Mouse (Mus musculus) embryonic fibroblast, embryonic 13.5 days (primary cell): ENCODE measurements around the gene Rsc1a1. TPM values are rescaled to one million over a fixed set of nuclear protein-coding genes. Genes with fewer than 3 reads are reported as not detected.
A peak's percentile ranks its signal among the peaks of the same experiment; 100 is the strongest.

Source experiments
- H3K27ac ChIP-seq: 2 replicates; pipeline ENCODE4 v1.5.1; 2012; ENCODE audit warnings: low read length, control low read depth, inconsistent platforms; ENCODE audit not compliant: insufficient read depth
- H3K4me1 ChIP-seq: 2 replicates; pipeline ENCODE4 v1.6.1; 2011; ENCODE audit warnings: low read length; ENCODE audit not compliant: control insufficient read depth, insufficient read depth
- H3K4me3 ChIP-seq: 2 replicates; pipeline ENCODE4 v1.5.1; 2011; ENCODE audit warnings: mild to moderate bottlenecking, control low read depth, low read length; ENCODE audit not compliant: insufficient read depth
- CTCF ChIP-seq: IDR thresholded peaks from 2 replicates; pipeline ENCODE4 v1.5.1; 2011; ENCODE audit warnings: mild to moderate bottlenecking, control low read depth, low read length, moderate library complexity, borderline replicate concordance; ENCODE audit not compliant: insufficient read depth
- POLR2A ChIP-seq: IDR thresholded peaks from 2 replicates; pipeline ENCODE4 v1.6.1; 2011; ENCODE audit warnings: low read depth, mild to moderate bottlenecking, control low read depth, low read length, moderate library complexity
- polyA plus RNA-seq: library from polyadenylated mRNA; stranded (reverse); fragments of >200 nt; gene quantifications from 2 replicates; pipeline ENCODE4 v1.2.4, GENCODE M21; 2011; ENCODE audit warnings: low read depth; ENCODE audit not compliant: missing spikeins, insufficient read length

The Rsc1a1 gene
- polyA plus RNA-seq, 1 experiment = 5.1 TPM

- no peak overlapping the region for H3K4me3 ChIP-seq
- H3K4me1 ChIP-seq = no peaks in the 10 kb centered on the region
- TF ChIP-seq CTCF = no peak
- no peak overlapping the region for H3K27ac ChIP-seq
Observed at GRCm38 (mm10) chr4:141672325-141672724, 13.1 kb downstream of the Rsc1a1 start.

GRCm38 (mm10) chr4:141671389-141671788 lies 14.0 kb downstream of the Rsc1a1 start:
- H3K27ac ChIP-seq = no peak overlapping the region
- no peak overlapping the region for H3K4me3 ChIP-seq
- no peak for TF ChIP-seq POLR2A
- no peak for TF ChIP-seq CTCF
- H3K4me1 ChIP-seq = no peaks in the 10 kb centered on the region

- Histone ChIP-seq H3K4me3 (no peak overlapping the region), H3K27ac (peak overlapping the region; percentile 54), H3K4me1 (no peaks in the 10 kb centered on the region)
- no peak for TF ChIP-seq POLR2A
- no peak for TF ChIP-seq CTCF
Observed at GRCm38 (mm10) chr4:141669898-141670712, 15.3 kb downstream of the Rsc1a1 start.

GRCm38 (mm10) chr4:141664799-141665198 lies 20.6 kb downstream of the Rsc1a1 start, which contains the start of gene Plekhm2:
Gene Plekhm2 (minus strand): TSS chr4:141664899.
- Histone ChIP-seq H3K4me3 (peak within 1 kb of the TSS; percentile 79), H3K4me1 (no peaks in the 10 kb centered on the region), H3K27ac (peak within 1 kb of the TSS; percentile 28; the same call in 1 of the 2 replicates)
- peak; percentile 22; the same call in 1 of the 2 replicates for TF ChIP-seq POLR2A
- TF ChIP-seq CTCF = no peak

GRCm38 (mm10) chr4:141664011-141664745 lies 21.2 kb downstream of the Rsc1a1 start:
- TF ChIP-seq POLR2A (peak; percentile 80), CTCF (no peak)
- no peaks in the 10 kb centered on the region for H3K4me1 ChIP-seq
- H3K27ac ChIP-seq = peak overlapping the region; percentile 28; the same call in 1 of the 2 replicates
- H3K4me3 ChIP-seq = peak overlapping the region; percentile 75

GRCm38 (mm10) chr4:141663122-141663931 lies 22.1 kb downstream of the Rsc1a1 start:
- Histone ChIP-seq H3K27ac (no peak overlapping the region), H3K4me3 (peak overlapping the region; percentile 79), H3K4me1 (no peaks in the 10 kb centered on the region)
- TF ChIP-seq POLR2A = no peak
- no peak for TF ChIP-seq CTCF

GRCm38 (mm10) chr4:141660884-141661283 lies 24.5 kb downstream of the Rsc1a1 start:
- no peak overlapping the region for H3K4me3 ChIP-seq
- H3K27ac ChIP-seq = no peak overlapping the region
- no peaks in the 10 kb centered on the region for H3K4me1 ChIP-seq
- TF ChIP-seq CTCF (no peak), POLR2A (no peak)

GRCm38 (mm10) chr4:141659739-141660138 lies 25.7 kb downstream of the Rsc1a1 start:
- H3K4me1 ChIP-seq = no peaks in the 10 kb centered on the region
- no peak for TF ChIP-seq POLR2A
- peak; percentile 31; the same call in 1 of the 2 replicates for TF ChIP-seq CTCF
- H3K27ac ChIP-seq = no peak overlapping the region
- no peak overlapping the region for H3K4me3 ChIP-seq

GRCm38 (mm10) chr4:141658846-141659484 lies 26.4 kb downstream of the Rsc1a1 start:
- Histone ChIP-seq H3K4me1 (no peaks in the 10 kb centered on the region), H3K27ac (no peak overlapping the region), H3K4me3 (no peak overlapping the region)
- TF ChIP-seq POLR2A (no peak), CTCF (no peak)
